Mouse (Mus musculus) C2C12 (cell line): ENCODE data around the gene Ebf4.
"Not testable (repeated sequence)": the region's sequence is repeated elsewhere in the genome, so short reads cannot be mapped to it uniquely, and the experiment has no call there.

Source experiments
- CTCF ChIP-seq: IDR thresholded peaks from one replicate; pipeline ENCODE4 v1.5.1; 2011; ENCODE audit not compliant: control insufficient read depth, insufficient read depth, insufficient read length
- MAX ChIP-seq: IDR thresholded peaks from one replicate; pipeline ENCODE4 v1.6.1; 2011; ENCODE audit warnings: mild to moderate bottlenecking, control low read depth
- USF1 ChIP-seq: IDR thresholded peaks from one replicate; pipeline ENCODE4 v1.6.1; 2011; ENCODE audit warnings: low read depth, mild to moderate bottlenecking, control low read depth, moderate library complexity

- TF ChIP-seq CTCF, MAX, USF1: not testable (repeated sequence)
These were observed 78.1 kb downstream of the Ebf4 start for GRCm38 (mm10) chr2:130373026-130373425.
